Mouse (Mus musculus): ENCODE results near the gene Stip1. TPM values are rescaled to one million over a fixed set of nuclear protein-coding genes. Genes with fewer than 3 reads are reported as not detected.

Stip1 gene
- polyA plus RNA-seq, 1 experiment, result 544 TPM

- H3K36me3 ChIP-seq (ENCODE audit: control insufficient read depth, insufficient read depth, low read length, poor library complexity, severe bottlenecking), result no peaks in the 10 kb centered on the region
- no peak overlapping the region for H3K27ac ChIP-seq (ENCODE audit: insufficient read depth, low read length)
- no peaks in the 10 kb centered on the region for H3K9me3 ChIP-seq (replicated peaks; ENCODE audit: control insufficient read depth, insufficient read depth, low read length, poor library complexity, severe bottlenecking)
- no peak overlapping the region for H3K4me3 ChIP-seq (ENCODE audit: low read depth, low read length)
- H3K4me1 ChIP-seq (ENCODE audit: control insufficient read depth, insufficient read depth, low read length), result no peaks in the 10 kb centered on the region
- no peak for TF ChIP-seq POLR2A (IDR thresholded peaks at IDR 0.05; ENCODE audit: insufficient read depth, low read length)
- TF ChIP-seq EP300 (IDR thresholded peaks at IDR 0.05; ENCODE audit: insufficient read depth, low read depth, low read length), result no peak
- TF ChIP-seq CTCF (IDR thresholded peaks at IDR 0.05; ENCODE audit: low read depth, low read length), result no peak
- H3K27me3 ChIP-seq (ENCODE audit: control insufficient read depth, insufficient read depth, low read length, poor library complexity, severe bottlenecking), result no peaks in the 10 kb centered on the region
- no peak overlapping the region for H3K9ac ChIP-seq (ENCODE audit: low read depth, poor library complexity, severe bottlenecking)
Observed at GRCm38 (mm10) chr19:7044706-7045105, 4.9 kb upstream of the Stip1 start.

GRCm38 (mm10) chr19:7044279-7044678 lies 4.5 kb upstream of the Stip1 start:
- Histone ChIP-seq H3K9me3 (replicated peaks; ENCODE audit: control insufficient read depth, insufficient read depth, low read length, poor library complexity, severe bottlenecking) (no peaks in the 10 kb centered on the region), H3K27ac (ENCODE audit: insufficient read depth, low read length) (no peak overlapping the region), H3K9ac (ENCODE audit: low read depth, poor library complexity, severe bottlenecking) (no peak overlapping the region), H3K4me1 (ENCODE audit: control insufficient read depth, insufficient read depth, low read length) (no peaks in the 10 kb centered on the region), H3K27me3 (ENCODE audit: control insufficient read depth, insufficient read depth, low read length, poor library complexity, severe bottlenecking) (no peaks in the 10 kb centered on the region), H3K36me3 (ENCODE audit: control insufficient read depth, insufficient read depth, low read length, poor library complexity, severe bottlenecking) (no peaks in the 10 kb centered on the region), H3K4me3 (ENCODE audit: low read depth, low read length) (no peak overlapping the region)
- no peak for TF ChIP-seq CTCF (IDR thresholded peaks at IDR 0.05; ENCODE audit: low read depth, low read length)
- TF ChIP-seq POLR2A (IDR thresholded peaks at IDR 0.05; ENCODE audit: insufficient read depth, low read length), result no peak
- no peak for TF ChIP-seq EP300 (IDR thresholded peaks at IDR 0.05; ENCODE audit: insufficient read depth, low read depth, low read length)

- Histone ChIP-seq H3K4me3 (ENCODE audit: low read depth, low read length) (no peak overlapping the region), H3K27ac (ENCODE audit: insufficient read depth, low read length) (peak overlapping the region; percentile 62), H3K9ac (ENCODE audit: low read depth, poor library complexity, severe bottlenecking) (peak overlapping the region; percentile 62), H3K9me3 (replicated peaks; ENCODE audit: control insufficient read depth, insufficient read depth, low read length, poor library complexity, severe bottlenecking) (no peaks in the 10 kb centered on the region), H3K36me3 (ENCODE audit: control insufficient read depth, insufficient read depth, low read length, poor library complexity, severe bottlenecking) (peaks cover 6% of the 10 kb centered on the region), H3K4me1 (ENCODE audit: control insufficient read depth, insufficient read depth, low read length) (no peaks in the 10 kb centered on the region), H3K27me3 (ENCODE audit: control insufficient read depth, insufficient read depth, low read length, poor library complexity, severe bottlenecking) (no peaks in the 10 kb centered on the region)
- TF ChIP-seq POLR2A (IDR thresholded peaks at IDR 0.05; ENCODE audit: insufficient read depth, low read length), result no peak
- TF ChIP-seq EP300 (IDR thresholded peaks at IDR 0.05; ENCODE audit: insufficient read depth, low read depth, low read length), result no peak
- TF ChIP-seq CTCF (IDR thresholded peaks at IDR 0.05; ENCODE audit: low read depth, low read length), result no peak
Observed at GRCm38 (mm10) chr19:7041171-7041570, 1.4 kb upstream of the Stip1 start.

GRCm38 (mm10) chr19:7040637-7041130 lies 917 bp upstream of the Stip1 start:
- H3K27me3 ChIP-seq (ENCODE audit: control insufficient read depth, insufficient read depth, low read length, poor library complexity, severe bottlenecking), result no peaks in the 10 kb centered on the region
- peak overlapping the region; percentile 62 for H3K27ac ChIP-seq (ENCODE audit: insufficient read depth, low read length)
- TF ChIP-seq POLR2A (IDR thresholded peaks at IDR 0.05; ENCODE audit: insufficient read depth, low read length), result no peak
- TF ChIP-seq EP300 (IDR thresholded peaks at IDR 0.05; ENCODE audit: insufficient read depth, low read depth, low read length), result no peak
- TF ChIP-seq CTCF (IDR thresholded peaks at IDR 0.05; ENCODE audit: low read depth, low read length), result no peak
- no peaks in the 10 kb centered on the region for H3K9me3 ChIP-seq (replicated peaks; ENCODE audit: control insufficient read depth, insufficient read depth, low read length, poor library complexity, severe bottlenecking)
- no peaks in the 10 kb centered on the region for H3K4me1 ChIP-seq (ENCODE audit: control insufficient read depth, insufficient read depth, low read length)
- peaks cover 8% of the 10 kb centered on the region for H3K36me3 ChIP-seq (ENCODE audit: control insufficient read depth, insufficient read depth, low read length, poor library complexity, severe bottlenecking)
- H3K9ac ChIP-seq (ENCODE audit: low read depth, poor library complexity, severe bottlenecking), result peak overlapping the region; percentile 62
- H3K4me3 ChIP-seq (ENCODE audit: low read depth, low read length), result peak overlapping the region; percentile 85

- TF ChIP-seq CTCF (IDR thresholded peaks at IDR 0.05; ENCODE audit: low read depth, low read length) (no peak), POLR2A (IDR thresholded peaks at IDR 0.05; ENCODE audit: insufficient read depth, low read length) (no peak), EP300 (IDR thresholded peaks at IDR 0.05; ENCODE audit: insufficient read depth, low read depth, low read length) (no peak)
- Histone ChIP-seq H3K27ac (ENCODE audit: insufficient read depth, low read length) (no peak overlapping the region), H3K27me3 (ENCODE audit: control insufficient read depth, insufficient read depth, low read length, poor library complexity, severe bottlenecking) (no peaks in the 10 kb centered on the region), H3K4me3 (ENCODE audit: low read depth, low read length) (peak overlapping the region; percentile 92), H3K9me3 (replicated peaks; ENCODE audit: control insufficient read depth, insufficient read depth, low read length, poor library complexity, severe bottlenecking) (no peaks in the 10 kb centered on the region), H3K36me3 (ENCODE audit: control insufficient read depth, insufficient read depth, low read length, poor library complexity, severe bottlenecking) (peaks cover 23% of the 10 kb centered on the region), H3K9ac (ENCODE audit: low read depth, poor library complexity, severe bottlenecking) (peak overlapping the region; percentile 95), H3K4me1 (ENCODE audit: control insufficient read depth, insufficient read depth, low read length) (no peaks in the 10 kb centered on the region)
Observed at GRCm38 (mm10) chr19:7039088-7039720, 563 bp downstream of the Stip1 start.

- Histone ChIP-seq H3K27me3 (ENCODE audit: control insufficient read depth, insufficient read depth, low read length, poor library complexity, severe bottlenecking) (no peaks in the 10 kb centered on the region), H3K36me3 (ENCODE audit: control insufficient read depth, insufficient read depth, low read length, poor library complexity, severe bottlenecking) (peaks cover 71% of the 10 kb centered on the region), H3K9me3 (replicated peaks; ENCODE audit: control insufficient read depth, insufficient read depth, low read length, poor library complexity, severe bottlenecking) (no peaks in the 10 kb centered on the region), H3K27ac (ENCODE audit: insufficient read depth, low read length) (no peak overlapping the region), H3K4me1 (ENCODE audit: control insufficient read depth, insufficient read depth, low read length) (no peaks in the 10 kb centered on the region), H3K4me3 (ENCODE audit: low read depth, low read length) (no peak overlapping the region), H3K9ac (ENCODE audit: low read depth, poor library complexity, severe bottlenecking) (no peak overlapping the region)
- TF ChIP-seq POLR2A (IDR thresholded peaks at IDR 0.05; ENCODE audit: insufficient read depth, low read length) (no peak), CTCF (IDR thresholded peaks at IDR 0.05; ENCODE audit: low read depth, low read length) (peak; percentile 34)
Observed at GRCm38 (mm10) chr19:7034006-7034405, 5.8 kb downstream of the Stip1 start.

Data from ES-Bruce4 (cell line).